Mouse (Mus musculus): ENCODE measurements around the gene Kcnk7. TPM values are rescaled to one million over a fixed set of nuclear protein-coding genes. Genes with fewer than 3 reads are reported as not detected.

Kcnk7 gene
- total RNA-seq, 2 experiments from 2014 or later = not detected

GRCm38 (mm10) chr19:5749476-5749875, 45.3 kb downstream of the Kcnk7 start:
- TF ChIP-seq CTCF (IDR thresholded peaks at IDR 0.05) = no peak
- intact Hi-C loops (cut with DNase I) = no loop called here
- no peak overlapping the region for H3K4me3 ChIP-seq
- H3K27ac ChIP-seq = no peak overlapping the region
- DNase-seq = peak; percentile 16

- TF ChIP-seq CTCF (IDR thresholded peaks at IDR 0.05) = no peak
- no peak for DNase-seq
- intact Hi-C loops (cut with DNase I) = no loop called here
- H3K4me3 ChIP-seq = no peak overlapping the region
- H3K27ac ChIP-seq = no peak overlapping the region
Measured at GRCm38 (mm10) chr19:5750951-5751350, 46.8 kb downstream of the Kcnk7 start.

- H3K27ac ChIP-seq = no peak overlapping the region
- DNase-seq = peak; percentile 79
- no peak overlapping the region for H3K4me3 ChIP-seq
- no peak for TF ChIP-seq CTCF (IDR thresholded peaks at IDR 0.05)
- intact Hi-C loops (cut with DNase I) = no loop called here
Measured at GRCm38 (mm10) chr19:5751742-5752141, 47.6 kb downstream of the Kcnk7 start.

- TF ChIP-seq CTCF (IDR thresholded peaks at IDR 0.05) = no peak
- H3K4me3 ChIP-seq = peak overlapping the region; percentile 24
- no peak overlapping the region for H3K27ac ChIP-seq
- DNase-seq = no peak
- intact Hi-C loops (cut with DNase I) = no loop called here
Measured at GRCm38 (mm10) chr19:5756321-5756985, 52.3 kb downstream of the Kcnk7 start.

Small RNAs within 50 kb of the gene (microRNA-seq; reads per million reads assigned to microRNA genes)
- gene Mir6987 = not detected

Other genes starting within 250 kb of the Kcnk7 start
- 1 to 10 TPM; 3.9 to 7.2 TPM for gene Ccdc85b, start 246.5 kb upstream of the Kcnk7 start, total RNA-seq (2021)
- gene Fibp, start 243.8 kb upstream of the Kcnk7 start, total RNA-seq (2021) = 10 to 100 TPM; 33.9 to 35.8 TPM
- not detected for gene Ctsw, start 235.9 kb upstream of the Kcnk7 start, total RNA-seq (2021)
- 1 to 10 TPM; 3.4 to 6.6 TPM for gene Efemp2, start 230.4 kb upstream of the Kcnk7 start, total RNA-seq (2021)
- 10 to 100 TPM; 20.1 to 23.3 TPM for gene Mus81, start 216.0 kb upstream of the Kcnk7 start, total RNA-seq (2021)
- gene Cfl1, start 213.9 kb upstream of the Kcnk7 start, total RNA-seq (2021) = 10 to 100 TPM; 52.8 to 72.0 TPM
- 1 to 10 TPM in 1 of 2 experiments, under 1 TPM in 1; 0.92 to 1.6 TPM for gene 1700020D05Rik, start 200.6 kb upstream of the Kcnk7 start, total RNA-seq (2021)
- gene Snx32, start 193.8 kb upstream of the Kcnk7 start, total RNA-seq (2021) = 1 to 10 TPM; 5.8 to 8.0 TPM
- not detected for gene Ovol1, start 143.7 kb upstream of the Kcnk7 start, total RNA-seq (2021)
- 1 to 10 TPM; 2.0 to 2.3 TPM for gene Ap5b1, start 136.3 kb upstream of the Kcnk7 start, total RNA-seq (2021)
- gene Rnaseh2c, start 102.5 kb upstream of the Kcnk7 start, total RNA-seq (2021) = 10 to 100 TPM; 42.4 to 53.6 TPM
- 10 to 100 TPM; 20.9 to 23.7 TPM for gene Kat5, start 94.1 kb upstream of the Kcnk7 start, total RNA-seq (2021)
- 10 to 100 TPM; 14.6 to 14.7 TPM for gene Rela, start 66.9 kb upstream of the Kcnk7 start, total RNA-seq (2021)
- gene Sipa1, start 40.7 kb upstream of the Kcnk7 start, total RNA-seq (2021) = 10 to 100 TPM in 1 of 2 experiments, 1 to 10 TPM in 1; 10.0 to 11.0 TPM
- gene Map3k11, start 15.6 kb upstream of the Kcnk7 start, total RNA-seq (2021) = 10 to 100 TPM in 1 of 2 experiments, 1 to 10 TPM in 1; 8.7 to 11.8 TPM
- gene Pcnx3, start 15.5 kb upstream of the Kcnk7 start, total RNA-seq (2021) = 10 to 100 TPM; 12.6 to 14.0 TPM
- 100 to 1,000 TPM; 218 to 220 TPM for gene Ehbp1l1, start 21.9 kb downstream of the Kcnk7 start, total RNA-seq (2021)
- 10 to 100 TPM; 22.2 to 22.6 TPM for gene Fam89b, start 25.3 kb downstream of the Kcnk7 start, total RNA-seq (2021)
- gene Ltbp3, start 36.5 kb downstream of the Kcnk7 start, total RNA-seq (2021) = 10 to 100 TPM; 32.4 to 44.6 TPM
- 10 to 100 TPM; 71.2 to 78.6 TPM for gene Scyl1, start 67.1 kb downstream of the Kcnk7 start, total RNA-seq (2021)
- 1 to 10 TPM; 3.4 to 4.0 TPM for gene Frmd8, start 170.9 kb downstream of the Kcnk7 start, total RNA-seq (2021)
- gene Slc25a45, start 173.4 kb downstream of the Kcnk7 start, total RNA-seq (2021) = under 1 TPM; 0.79 to 0.84 TPM
- under 1 TPM; 0.10 to 0.20 TPM for gene Tigd3, start 189.8 kb downstream of the Kcnk7 start, total RNA-seq (2021)
- 10 to 100 TPM; 87.8 to 88.4 TPM for gene Dpf2, start 208.6 kb downstream of the Kcnk7 start, total RNA-seq (2021)
- 10 to 100 TPM in 1 of 2 experiments, 1 to 10 TPM in 1; 8.2 to 14.3 TPM for gene Cdc42ep2, start 220.4 kb downstream of the Kcnk7 start, total RNA-seq (2021)